Mouse (Mus musculus): Measurements from ENCODE around the gene Spag9. TPM values are rescaled to one million over a fixed set of nuclear protein-coding genes. Genes with fewer than 3 reads are reported as not detected.

The Spag9 gene
- polyA plus RNA-seq, 1 experiment from 2014 or later, result 46.3 TPM

- Histone ChIP-seq H3K9ac (no peak overlapping the region), H3K27ac (peak overlapping the region; percentile 28; the same call in 1 of the 2 replicates), H3K4me2 (no peak overlapping the region), H3K36me3 (no peaks in the 10 kb centered on the region), H3K9me3 (no peaks in the 10 kb centered on the region), H3K4me1 (no peaks in the 10 kb centered on the region), H3K27me3 (no peaks in the 10 kb centered on the region), H3K4me3 (no peak overlapping the region)
- no peak for ATAC-seq (ENCODE audit: insufficient number of reproducible peaks, insufficient read depth, low FRiP score, low TSS enrichment, low read depth)
- WGBS, result 73% methylated on average over 8 of the region's 8 CpGs
These were observed 8.1 kb upstream of the Spag9 start for GRCm38 (mm10) chr11:93987625-93988327.

- no peak for ATAC-seq (ENCODE audit: insufficient number of reproducible peaks, insufficient read depth, low FRiP score, low TSS enrichment, low read depth)
- H3K27me3 ChIP-seq, result no peaks in the 10 kb centered on the region
- H3K27ac ChIP-seq, result peak overlapping the region; percentile 12
- 58% methylated on average over 12 of the region's 12 CpGs for WGBS
- H3K36me3 ChIP-seq, result no peaks in the 10 kb centered on the region
- no peaks in the 10 kb centered on the region for H3K4me1 ChIP-seq
- no peak overlapping the region for H3K4me2 ChIP-seq
- no peaks in the 10 kb centered on the region for H3K9me3 ChIP-seq
- H3K4me3 ChIP-seq, result no peak overlapping the region
- H3K9ac ChIP-seq, result no peak overlapping the region
These were observed 7.4 kb upstream of the Spag9 start for GRCm38 (mm10) chr11:93988328-93989062.

GRCm38 (mm10) chr11:93994531-93994930 is 1.4 kb upstream of the Spag9 start:
- WGBS, result 61% methylated on average over 5 of the region's 5 CpGs
- no peak for ATAC-seq (ENCODE audit: insufficient number of reproducible peaks, insufficient read depth, low FRiP score, low TSS enrichment, low read depth)
- peak overlapping the region; percentile 98 for H3K27ac ChIP-seq
- H3K9ac ChIP-seq, result peak overlapping the region; percentile 91
- no peaks in the 10 kb centered on the region for H3K27me3 ChIP-seq
- H3K4me2 ChIP-seq, result peak overlapping the region; percentile 82
- peak overlapping the region; percentile 87; the same call in 1 of the 2 replicates for H3K4me3 ChIP-seq
- H3K9me3 ChIP-seq, result no peaks in the 10 kb centered on the region
- H3K36me3 ChIP-seq, result no peaks in the 10 kb centered on the region
- peaks cover 24% of the 10 kb centered on the region for H3K4me1 ChIP-seq

GRCm38 (mm10) chr11:93995111-93995719 is 676 bp upstream of the Spag9 start:
- no peaks in the 10 kb centered on the region for H3K36me3 ChIP-seq
- H3K9ac ChIP-seq, result peak overlapping the region; percentile 91
- no peak for ATAC-seq (ENCODE audit: insufficient number of reproducible peaks, insufficient read depth, low FRiP score, low TSS enrichment, low read depth)
- H3K4me3 ChIP-seq, result peak overlapping the region; percentile 87
- peaks cover 24% of the 10 kb centered on the region for H3K4me1 ChIP-seq
- peak overlapping the region; percentile 98 for H3K27ac ChIP-seq
- 5% methylated on average over 15 of the region's 15 CpGs for whole genome bisulfite sequencing
- H3K27me3 ChIP-seq, result no peaks in the 10 kb centered on the region
- no peaks in the 10 kb centered on the region for H3K9me3 ChIP-seq
- H3K4me2 ChIP-seq, result peak overlapping the region; percentile 82

GRCm38 (mm10) chr11:93996306-93997140 is 632 bp downstream of the Spag9 start:
- H3K27ac ChIP-seq, result peak overlapping the region; percentile 98
- H3K9me3 ChIP-seq, result no peaks in the 10 kb centered on the region
- no peaks in the 10 kb centered on the region for H3K27me3 ChIP-seq
- H3K4me3 ChIP-seq, result peak overlapping the region; percentile 87
- H3K4me1 ChIP-seq, result peaks cover 24% of the 10 kb centered on the region
- peak overlapping the region; percentile 91 for H3K9ac ChIP-seq
- ATAC-seq (ENCODE audit: insufficient number of reproducible peaks, insufficient read depth, low FRiP score, low TSS enrichment, low read depth), result peak; percentile 32; the same call in 1 of the 2 replicates
- H3K36me3 ChIP-seq, result no peaks in the 10 kb centered on the region
- under 1% methylated on average over 58 of the region's 58 CpGs for WGBS
- peak overlapping the region; percentile 82 for H3K4me2 ChIP-seq

GRCm38 (mm10) chr11:93997141-93997775 is 1.4 kb downstream of the Spag9 start:
- Histone ChIP-seq H3K27me3 (no peaks in the 10 kb centered on the region), H3K4me1 (peaks cover 24% of the 10 kb centered on the region), H3K27ac (no peak overlapping the region), H3K36me3 (no peaks in the 10 kb centered on the region), H3K4me3 (peak overlapping the region; percentile 87), H3K4me2 (peak overlapping the region; percentile 82), H3K9ac (peak overlapping the region; percentile 91), H3K9me3 (no peaks in the 10 kb centered on the region)
- WGBS, result 30% methylated on average over 13 of the region's 13 CpGs
- ATAC-seq (ENCODE audit: insufficient number of reproducible peaks, insufficient read depth, low FRiP score, low TSS enrichment, low read depth), result no peak

- no peak overlapping the region for H3K27ac ChIP-seq
- ATAC-seq (ENCODE audit: insufficient number of reproducible peaks, insufficient read depth, low FRiP score, low TSS enrichment, low read depth), result no peak
- H3K9me3 ChIP-seq, result no peaks in the 10 kb centered on the region
- no peak overlapping the region for H3K4me2 ChIP-seq
- no peak overlapping the region; the same call in 1 of the 2 replicates for H3K9ac ChIP-seq
- peaks cover 24% of the 10 kb centered on the region for H3K4me1 ChIP-seq
- H3K4me3 ChIP-seq, result no peak overlapping the region
- peaks cover 5% of the 10 kb centered on the region; the same call in 1 of the 2 replicates for H3K36me3 ChIP-seq
- H3K27me3 ChIP-seq, result no peaks in the 10 kb centered on the region
These were observed 3.4 kb downstream of the Spag9 start for GRCm38 (mm10) chr11:93999276-93999675.

- H3K4me3 ChIP-seq, result no peak overlapping the region
- no peaks in the 10 kb centered on the region for H3K27me3 ChIP-seq
- H3K9ac ChIP-seq, result no peak overlapping the region
- peaks cover 4% of the 10 kb centered on the region for H3K4me1 ChIP-seq
- WGBS, result 90% methylated on average over 2 of the region's 2 CpGs
- no peak overlapping the region for H3K27ac ChIP-seq
- peaks cover 5% of the 10 kb centered on the region; the same call in 1 of the 2 replicates for H3K36me3 ChIP-seq
- no peaks in the 10 kb centered on the region for H3K9me3 ChIP-seq
- H3K4me2 ChIP-seq, result no peak overlapping the region
- ATAC-seq (ENCODE audit: insufficient number of reproducible peaks, insufficient read depth, low FRiP score, low TSS enrichment, low read depth), result no peak
These were observed 7.5 kb downstream of the Spag9 start for GRCm38 (mm10) chr11:94003346-94003745.

GRCm38 (mm10) chr11:94019091-94019490 is 23.2 kb downstream of the Spag9 start:
- Histone ChIP-seq H3K27me3 (no peaks in the 10 kb centered on the region), H3K27ac (no peak overlapping the region), H3K9ac (no peak overlapping the region), H3K4me1 (no peaks in the 10 kb centered on the region), H3K9me3 (no peaks in the 10 kb centered on the region), H3K4me2 (no peak overlapping the region), H3K4me3 (no peak overlapping the region), H3K36me3 (peaks cover 8% of the 10 kb centered on the region)
- ATAC-seq (ENCODE audit: insufficient number of reproducible peaks, insufficient read depth, low FRiP score, low TSS enrichment, low read depth), result no peak
- 80% methylated on average over 5 of the region's 5 CpGs for WGBS

- Histone ChIP-seq H3K4me2 (no peak overlapping the region), H3K9me3 (no peaks in the 10 kb centered on the region)
- 85% methylated on average over 6 of the region's 6 CpGs for WGBS
These were observed 24.5 kb downstream of the Spag9 start for GRCm38 (mm10) chr11:94020403-94020802.

GRCm38 (mm10) chr11:94026289-94026688 is 30.4 kb downstream of the Spag9 start:
- Histone ChIP-seq H3K4me3 (no peak overlapping the region), H3K27me3 (no peaks in the 10 kb centered on the region), H3K27ac (no peak overlapping the region), H3K9ac (no peak overlapping the region), H3K36me3 (no peaks in the 10 kb centered on the region; the same call in 1 of the 2 replicates), H3K9me3 (no peaks in the 10 kb centered on the region), H3K4me1 (no peaks in the 10 kb centered on the region), H3K4me2 (no peak overlapping the region)
- WGBS, result 91% methylated on average over 4 of the region's 4 CpGs
- ATAC-seq (ENCODE audit: insufficient number of reproducible peaks, insufficient read depth, low FRiP score, low TSS enrichment, low read depth), result no peak

More at GRCm38 (mm10) chr11:94020403-94020802, 24.5 kb downstream of the Spag9 start:
- H3K27ac ChIP-seq, result no peak overlapping the region
- H3K4me1 ChIP-seq, result no peaks in the 10 kb centered on the region
- H3K36me3 ChIP-seq, result peaks cover 8% of the 10 kb centered on the region
- H3K4me3 ChIP-seq, result no peak overlapping the region
- H3K27me3 ChIP-seq, result no peaks in the 10 kb centered on the region
- no peak overlapping the region for H3K9ac ChIP-seq
- ATAC-seq (ENCODE audit: insufficient number of reproducible peaks, insufficient read depth, low FRiP score, low TSS enrichment, low read depth), result no peak
